Mouse (Mus musculus): ENCODE measurements around the gene Stat5b. TPM values are rescaled to one million over a fixed set of nuclear protein-coding genes. Genes with fewer than 3 reads are reported as not detected.

The Stat5b gene
- 17.3 and 20.5 TPM in 2 replicates for polyA plus RNA-seq (2016; fragmentation: Nextera tagmentation; extraction: Ambion mirVana)

DNA sequence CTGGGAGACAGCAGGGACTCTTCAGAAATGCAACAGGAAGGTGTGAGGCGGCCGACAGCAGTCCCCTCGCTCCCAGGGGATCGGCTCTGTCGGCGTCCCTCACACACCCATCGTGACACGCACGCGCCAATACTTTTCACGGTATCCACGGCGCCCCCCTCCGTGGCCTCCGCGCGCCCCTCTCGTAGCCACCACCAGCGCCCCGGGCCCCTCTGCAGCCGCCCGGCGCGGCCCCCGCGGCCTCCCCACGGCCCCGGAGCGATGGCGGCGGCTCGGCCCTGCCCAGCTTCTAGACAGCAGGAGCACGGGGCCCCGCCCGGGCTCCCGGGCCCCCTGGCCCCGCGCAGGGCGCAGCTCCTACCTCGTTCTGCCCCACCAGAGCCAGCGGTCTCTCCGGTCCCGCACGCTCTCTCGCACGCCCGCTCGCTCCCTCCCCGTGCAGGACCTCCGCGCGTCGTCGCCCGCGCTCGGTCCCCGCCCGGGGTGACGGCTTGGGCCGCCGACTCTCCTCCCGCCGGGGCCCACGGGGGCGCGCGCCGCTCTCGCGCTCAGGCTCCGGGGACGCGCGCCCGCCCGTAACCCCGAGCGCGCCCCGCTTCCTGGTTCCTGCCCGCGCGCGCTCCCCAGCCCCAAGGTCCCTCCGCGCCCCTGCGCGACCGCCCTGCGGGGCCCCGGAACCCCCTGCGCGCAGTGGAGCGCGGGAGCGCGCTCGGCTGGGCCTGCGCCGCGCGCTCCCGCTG lies at the start of gene Stat5b:
TSS of gene Stat5b (minus strand) at position 687 of the 740 bp plus-strand sequence.
- Histone ChIP-seq H3K9me3 (replicated peaks) (no peaks in the 10 kb centered on the region), H3K36me3 (no peaks in the 10 kb centered on the region), H3K4me2 (replicated peaks) (peak within 1 kb of the TSS; percentile 70), H3K27ac (peak within 1 kb of the TSS; percentile 80), H3K4me1 (peaks cover 21% of the 10 kb centered on the region), H3K4me3 (peak within 1 kb of the TSS; percentile 95), H3K27me3 (peaks cover 15% of the 10 kb centered on the region), H3K9ac (peak within 1 kb of the TSS; percentile 94)
- under 1% methylated on average over 103 of the region's 104 CpGs for WGBS
- ATAC-seq (ENCODE audit: low FRiP score): peak; percentile 83

GRCm38 (mm10) chr11:100898441-100899199 lies 48.1 kb upstream of the Stat5b start:
- H3K27ac ChIP-seq: peak overlapping the region; percentile 37; the same call in 1 of the 2 replicates
- H3K9me3 ChIP-seq (replicated peaks): no peaks in the 10 kb centered on the region
- ATAC-seq (ENCODE audit: low FRiP score): no peak
- no peak overlapping the region for H3K4me3 ChIP-seq
- no peak overlapping the region for H3K9ac ChIP-seq
- H3K4me2 ChIP-seq (replicated peaks): no peak overlapping the region
- WGBS: 61% methylated on average over 16 of the region's 16 CpGs
- H3K4me1 ChIP-seq: peaks cover 10% of the 10 kb centered on the region
- no peaks in the 10 kb centered on the region for H3K27me3 ChIP-seq
- H3K36me3 ChIP-seq: peaks cover 36% of the 10 kb centered on the region

DNA sequence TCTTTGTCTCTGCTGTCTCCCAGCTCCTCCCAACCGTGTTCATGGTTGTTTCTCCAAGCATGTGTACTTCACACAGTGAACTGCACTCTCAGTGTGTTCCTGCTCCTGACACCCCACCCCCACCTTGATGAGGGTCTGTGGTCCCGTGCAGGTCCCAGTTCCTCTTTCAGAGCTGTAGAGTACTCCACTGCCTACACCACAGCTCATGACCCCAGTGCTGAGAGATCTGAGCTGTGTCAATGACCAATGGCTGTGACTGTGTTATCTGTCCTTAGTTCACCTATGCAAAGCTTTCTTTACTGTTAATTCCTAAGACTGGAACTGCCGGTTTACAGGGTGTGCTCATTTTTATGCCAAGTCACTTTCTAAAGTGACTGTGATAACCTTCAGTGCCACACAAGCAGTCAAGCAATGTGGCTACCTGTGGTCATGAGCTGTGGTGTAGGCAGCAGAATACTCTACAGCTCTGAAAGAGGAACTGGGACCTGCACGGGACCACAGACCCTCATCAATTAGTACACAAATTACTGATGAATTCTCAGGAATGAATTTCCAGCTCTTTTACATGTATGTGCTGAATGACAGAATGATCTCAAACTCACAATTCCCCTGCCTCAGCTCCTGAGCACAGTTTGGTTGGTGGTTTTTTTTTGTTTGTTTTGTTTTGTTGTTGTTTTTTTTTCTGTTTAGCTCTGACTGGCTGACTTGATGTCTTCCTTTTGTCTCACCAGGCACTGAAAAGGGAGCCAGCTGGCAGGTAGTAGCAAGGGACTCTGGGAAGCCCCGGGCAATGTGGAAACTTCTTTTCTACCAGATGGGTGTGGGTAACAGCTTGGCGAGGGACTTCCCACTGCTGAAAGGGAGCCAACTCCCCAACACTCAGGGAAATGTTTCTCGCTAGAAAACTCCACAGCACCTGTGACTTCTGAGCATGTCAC lies 47.0 kb upstream of the Stat5b start:
- no peak overlapping the region for H3K4me2 ChIP-seq (replicated peaks)
- no peak overlapping the region for H3K9ac ChIP-seq
- no peak for ATAC-seq (ENCODE audit: low FRiP score)
- H3K4me1 ChIP-seq: peaks cover 12% of the 10 kb centered on the region
- no peaks in the 10 kb centered on the region for H3K27me3 ChIP-seq
- no peak overlapping the region for H3K4me3 ChIP-seq
- no peak overlapping the region for H3K27ac ChIP-seq
- H3K9me3 ChIP-seq (replicated peaks): no peaks in the 10 kb centered on the region
- peaks cover 33% of the 10 kb centered on the region for H3K36me3 ChIP-seq
- WGBS: 71% methylated on average over 7 of the region's 7 CpGs

- WGBS: 84% methylated on average over 10 of the region's 10 CpGs
- no peak overlapping the region for H3K27ac ChIP-seq
- ATAC-seq (ENCODE audit: low FRiP score): no peak
- no peak overlapping the region for H3K9ac ChIP-seq
- H3K4me3 ChIP-seq: no peak overlapping the region
- H3K36me3 ChIP-seq: peaks cover 27% of the 10 kb centered on the region
- H3K9me3 ChIP-seq (replicated peaks): no peaks in the 10 kb centered on the region
- H3K4me2 ChIP-seq (replicated peaks): no peak overlapping the region
- H3K27me3 ChIP-seq: no peaks in the 10 kb centered on the region
- peaks cover 12% of the 10 kb centered on the region for H3K4me1 ChIP-seq
Measured at GRCm38 (mm10) chr11:100896078-100896477, 45.6 kb upstream of the Stat5b start.

GRCm38 (mm10) chr11:100894146-100894918 lies 43.8 kb upstream of the Stat5b start:
- H3K9ac ChIP-seq: no peak overlapping the region
- 69% methylated on average over 9 of the region's 9 CpGs for WGBS
- peaks cover 32% of the 10 kb centered on the region for H3K36me3 ChIP-seq
- no peak overlapping the region for H3K4me3 ChIP-seq
- no peak overlapping the region for H3K27ac ChIP-seq
- H3K9me3 ChIP-seq (replicated peaks): no peaks in the 10 kb centered on the region
- H3K4me1 ChIP-seq: peaks cover 12% of the 10 kb centered on the region
- ATAC-seq (ENCODE audit: low FRiP score): no peak
- H3K27me3 ChIP-seq: no peaks in the 10 kb centered on the region
- no peak overlapping the region for H3K4me2 ChIP-seq (replicated peaks)

- H3K27ac ChIP-seq: no peak overlapping the region
- peaks cover 5% of the 10 kb centered on the region; the same call in 1 of the 2 replicates for H3K4me1 ChIP-seq
- no peak overlapping the region for H3K4me2 ChIP-seq (replicated peaks)
- no peaks in the 10 kb centered on the region for H3K9me3 ChIP-seq (replicated peaks)
- no peaks in the 10 kb centered on the region for H3K27me3 ChIP-seq
- no peak overlapping the region for H3K9ac ChIP-seq
- 0 out of 2 replicates have a peak, but pooled peaks have one; percentile 22 for ATAC-seq (ENCODE audit: low FRiP score)
- no peak overlapping the region for H3K4me3 ChIP-seq
- peaks cover 36% of the 10 kb centered on the region for H3K36me3 ChIP-seq
- WGBS: 13% methylated on average over 9 of the region's 9 CpGs
Measured at GRCm38 (mm10) chr11:100893482-100893881, 43.0 kb upstream of the Stat5b start.

DNA sequence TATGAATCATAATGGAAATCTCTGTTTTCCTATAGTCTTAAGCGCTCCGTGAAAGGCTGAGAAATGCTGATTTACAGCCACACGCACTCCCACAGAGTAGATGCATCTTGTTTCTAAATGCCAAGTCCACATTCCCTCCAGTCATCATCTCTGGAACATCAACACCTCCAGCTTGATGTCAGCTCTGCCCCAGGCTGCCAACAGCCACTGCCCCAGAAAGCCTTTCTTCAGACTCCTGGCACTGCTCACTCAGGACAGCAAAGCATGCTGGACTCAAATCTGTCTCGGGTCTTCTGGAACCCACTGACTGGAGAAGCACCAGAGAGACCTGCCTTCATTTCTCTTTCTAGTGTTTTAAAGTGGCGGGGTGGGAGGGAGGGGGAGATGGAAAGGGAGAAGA lies 41.9 kb upstream of the Stat5b start:
- ATAC-seq (ENCODE audit: low FRiP score): no peak
- no peaks in the 10 kb centered on the region for H3K9me3 ChIP-seq (replicated peaks)
- H3K36me3 ChIP-seq: peaks cover 35% of the 10 kb centered on the region

DNA sequence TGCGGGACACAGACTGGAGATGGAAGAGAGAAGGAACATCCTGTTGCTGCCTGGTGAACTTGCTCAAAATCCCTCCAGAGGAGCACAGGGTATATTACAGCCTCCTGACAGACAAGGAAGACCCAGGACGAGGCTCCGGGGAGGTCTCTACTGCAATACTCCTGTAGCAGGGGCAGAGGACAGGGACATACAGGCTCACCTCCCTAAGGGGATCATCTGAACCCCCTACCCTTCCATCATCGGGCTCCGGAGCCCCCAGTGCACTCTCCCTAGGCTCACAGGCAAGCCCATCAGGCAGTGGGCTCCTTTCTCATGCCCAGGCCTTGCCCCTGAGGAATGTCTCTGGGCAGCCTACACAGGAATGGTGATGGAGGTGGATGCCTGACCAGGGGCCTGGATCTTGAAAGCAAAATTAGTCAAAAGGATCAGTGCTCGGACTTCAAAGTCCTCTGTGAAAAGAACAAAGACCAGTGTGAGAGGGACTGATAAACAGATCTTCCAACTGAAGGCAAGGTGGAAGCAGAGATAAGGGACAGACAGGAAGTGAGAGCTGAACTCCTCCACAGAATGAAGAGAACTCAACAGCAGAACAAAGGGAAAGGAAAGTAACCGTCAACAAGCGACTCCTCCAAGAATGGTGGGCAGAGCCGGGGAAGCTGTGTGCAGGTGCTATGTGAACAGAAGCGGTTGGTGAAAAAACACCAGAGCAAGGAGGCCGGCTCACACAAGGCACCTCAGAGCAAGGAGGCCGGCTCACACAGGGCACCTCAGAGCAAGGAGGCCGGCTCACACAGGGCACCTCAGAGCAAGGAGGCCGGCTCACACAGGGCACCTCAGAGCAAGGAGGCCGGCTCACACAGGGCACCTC lies 41.0 kb upstream of the Stat5b start:
- 69% methylated on average over 15 of the region's 15 CpGs for WGBS
- H3K27ac ChIP-seq: no peak overlapping the region
- H3K4me1 ChIP-seq: peaks cover 2% of the 10 kb centered on the region; the same call in 1 of the 2 replicates
- H3K4me2 ChIP-seq (replicated peaks): no peak overlapping the region
- no peak overlapping the region for H3K9ac ChIP-seq
- H3K27me3 ChIP-seq: no peaks in the 10 kb centered on the region
- peaks cover 39% of the 10 kb centered on the region for H3K36me3 ChIP-seq
- no peak overlapping the region for H3K4me3 ChIP-seq
- no peak for ATAC-seq (ENCODE audit: low FRiP score)
- H3K9me3 ChIP-seq (replicated peaks): no peaks in the 10 kb centered on the region

More for the DNA sequence above, 41.9 kb upstream of the Stat5b start:
- WGBS: 94% methylated on average over 5 of the region's 5 CpGs
- Histone ChIP-seq H3K9ac (no peak overlapping the region), H3K4me3 (no peak overlapping the region), H3K4me1 (peaks cover 2% of the 10 kb centered on the region; the same call in 1 of the 2 replicates), H3K27ac (no peak overlapping the region), H3K4me2 (replicated peaks) (no peak overlapping the region), H3K27me3 (no peaks in the 10 kb centered on the region)

DNA sequence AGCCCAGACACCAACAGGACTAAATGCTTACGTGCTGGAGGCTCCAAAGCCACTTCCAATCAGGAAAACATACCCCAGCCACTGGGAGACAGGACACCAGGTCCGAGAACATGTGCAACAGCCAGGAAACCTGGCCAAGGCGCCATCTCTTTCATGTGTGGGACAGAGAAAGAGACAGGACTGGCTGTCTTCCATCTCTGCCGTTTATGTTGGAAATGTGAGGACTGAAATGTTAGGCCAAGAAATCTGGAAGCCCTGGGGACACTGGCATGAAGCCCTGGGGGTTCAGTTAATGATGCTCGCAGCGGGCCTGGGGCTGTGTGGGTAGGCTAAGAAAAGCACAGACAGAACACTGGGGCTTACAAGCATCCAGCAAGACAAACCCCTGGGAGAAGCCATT lies 40.0 kb upstream of the Stat5b start:
- H3K4me3 ChIP-seq: no peak overlapping the region
- H3K4me1 ChIP-seq: peaks cover 2% of the 10 kb centered on the region; the same call in 1 of the 2 replicates
- no peak overlapping the region for H3K9ac ChIP-seq
- H3K4me2 ChIP-seq (replicated peaks): no peak overlapping the region
- WGBS: 92% methylated on average over 6 of the region's 6 CpGs
- H3K36me3 ChIP-seq: peaks cover 47% of the 10 kb centered on the region
- H3K9me3 ChIP-seq (replicated peaks): no peaks in the 10 kb centered on the region
- no peaks in the 10 kb centered on the region for H3K27me3 ChIP-seq
- no peak overlapping the region for H3K27ac ChIP-seq
- no peak for ATAC-seq (ENCODE audit: low FRiP score)

DNA sequence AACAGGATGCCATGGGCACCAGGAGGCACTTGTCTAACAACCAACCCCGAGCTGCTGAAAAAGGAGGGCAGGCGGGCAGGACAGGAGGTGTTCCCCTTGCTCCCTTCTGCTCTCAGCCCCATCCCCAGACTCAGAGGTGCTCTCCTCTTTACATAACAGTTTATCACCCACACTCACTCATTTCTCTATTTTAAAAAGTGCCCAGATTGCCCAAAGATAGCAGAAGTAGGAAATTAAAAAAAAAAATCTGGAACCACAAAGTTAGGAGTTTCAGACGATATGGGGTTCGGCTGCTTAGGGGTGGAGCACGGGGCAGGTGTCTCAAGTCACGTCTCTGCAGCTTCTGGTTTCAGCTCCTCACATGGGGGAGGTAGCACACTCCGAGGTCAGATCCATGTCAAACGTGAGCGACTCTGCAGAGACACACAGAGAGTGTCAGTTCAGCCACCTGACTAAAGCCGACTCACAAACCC lies 37.9 kb upstream of the Stat5b start:
- 68% methylated on average over 10 of the region's 10 CpGs for WGBS
- Histone ChIP-seq H3K4me3 (no peak overlapping the region), H3K4me1 (no peaks in the 10 kb centered on the region), H3K4me2 (replicated peaks) (no peak overlapping the region), H3K27me3 (no peaks in the 10 kb centered on the region), H3K9ac (no peak overlapping the region), H3K27ac (no peak overlapping the region), H3K9me3 (replicated peaks) (no peaks in the 10 kb centered on the region), H3K36me3 (peaks cover 43% of the 10 kb centered on the region)
- no peak for ATAC-seq (ENCODE audit: low FRiP score)

Data from hindbrain, embryonic 12.5 days (tissue).